Mouse (Mus musculus): Measurements from ENCODE around the gene Atxn7l2.

GRCm38 (mm10) chr3:108197066-108197497, 13.7 kb downstream of the Atxn7l2 start:
- no peak for TF ChIP-seq HCFC1 (IDR thresholded peaks at IDR 0.05; ENCODE audit: borderline replicate concordance, insufficient read depth, low read length)
- TF ChIP-seq MAFK (IDR thresholded peaks at IDR 0.05; ENCODE audit: insufficient read depth, low read depth, low read length), result no peak
- no peak for TF ChIP-seq ZNF384 (IDR thresholded peaks at IDR 0.05; ENCODE audit: low read depth, low read length)

Data from ES-E14 (cell line).